Mouse (Mus musculus) kidney, adult 2 months (tissue): ENCODE measurements around the gene Nfib.

ENCODE experiments used
- CTCF ChIP-seq: fragments of 200-500 bp; conservative IDR thresholded peaks from 2 replicates; pipeline ENCODE4 v1.5.1; 2011; ENCODE audit warnings: low read depth, mild to moderate bottlenecking, control low read depth, low read length, moderate library complexity, mixed read lengths; ENCODE audit not compliant: insufficient read depth, insufficient read length
- POLR2A ChIP-seq: fragments of 200-500 bp; IDR thresholded peaks from one replicate; pipeline ENCODE4 v1.6.1; 2011; ENCODE audit warnings: low read depth, low read length, control low read depth

- TF ChIP-seq CTCF = no peak
- TF ChIP-seq POLR2A = no peak
Measured at GRCm38 (mm10) chr4:82586637-82587036, 118.9 kb downstream of the Nfib start.
